Mouse (Mus musculus): ENCODE data around the gene Mpg. TPM values are rescaled to one million over a fixed set of nuclear protein-coding genes. Genes with fewer than 3 reads are reported as not detected.

The Mpg gene
- polyA plus RNA-seq, 1 experiment from 2014 or later, result 36.2 TPM

- H3K9me3 ChIP-seq (ENCODE audit: control insufficient read depth, low read length), result no peaks in the 10 kb centered on the region
- no peak overlapping the region for H3K27ac ChIP-seq (ENCODE audit: low read depth)
- no peak overlapping the region for H3K9ac ChIP-seq (ENCODE audit: low read length)
- peaks cover 2% of the 10 kb centered on the region; the same call in 1 of the 2 replicates for H3K4me1 ChIP-seq (replicated peaks; ENCODE audit: control insufficient read depth, insufficient read depth, low read length)
- peak; percentile 47 for DNase-seq (ENCODE audit: low spot score)
- no peak overlapping the region for H3K4me3 ChIP-seq (ENCODE audit: low read depth, low read length)
- H3K4me2 ChIP-seq (ENCODE audit: low read length), result no peak overlapping the region
- peaks cover 51% of the 10 kb centered on the region for H3K36me3 ChIP-seq (ENCODE audit: control insufficient read depth, insufficient read depth, low read length)
- no peaks in the 10 kb centered on the region for H3K27me3 ChIP-seq (replicated peaks; ENCODE audit: control insufficient read depth, insufficient read depth, low read length)
- ATAC-seq (replicated peaks; ENCODE audit: low FRiP score, low TSS enrichment, low read depth), result no peak
These were observed 15.1 kb downstream of the Mpg start for GRCm38 (mm10) chr11:32241391-32241790.

GRCm38 (mm10) chr11:32242209-32242608 is 15.9 kb downstream of the Mpg start:
- DNase-seq (ENCODE audit: low spot score) (peak; percentile 43), ATAC-seq (replicated peaks; ENCODE audit: low FRiP score, low TSS enrichment, low read depth) (no peak)
- Histone ChIP-seq H3K27me3 (replicated peaks; ENCODE audit: control insufficient read depth, insufficient read depth, low read length) (no peaks in the 10 kb centered on the region), H3K36me3 (ENCODE audit: control insufficient read depth, insufficient read depth, low read length) (peaks cover 55% of the 10 kb centered on the region), H3K4me1 (replicated peaks; ENCODE audit: control insufficient read depth, insufficient read depth, low read length) (no peaks in the 10 kb centered on the region; the same call in 1 of the 2 replicates), H3K9me3 (ENCODE audit: control insufficient read depth, low read length) (no peaks in the 10 kb centered on the region), H3K4me2 (ENCODE audit: low read length) (no peak overlapping the region), H3K4me3 (ENCODE audit: low read depth, low read length) (no peak overlapping the region), H3K27ac (ENCODE audit: low read depth) (no peak overlapping the region), H3K9ac (ENCODE audit: low read length) (no peak overlapping the region)
- 87% methylated on average over 3 of the region's 3 CpGs for WGBS

- H3K4me2 ChIP-seq (ENCODE audit: low read length), result no peak overlapping the region
- H3K4me3 ChIP-seq (ENCODE audit: low read depth, low read length), result no peak overlapping the region
- H3K4me1 ChIP-seq (replicated peaks; ENCODE audit: control insufficient read depth, insufficient read depth, low read length), result no peaks in the 10 kb centered on the region; the same call in 1 of the 2 replicates
- H3K36me3 ChIP-seq (ENCODE audit: control insufficient read depth, insufficient read depth, low read length), result peaks cover 67% of the 10 kb centered on the region
- no peak for ATAC-seq (replicated peaks; ENCODE audit: low FRiP score, low TSS enrichment, low read depth)
- peak; percentile 39 for DNase-seq (ENCODE audit: low spot score)
- H3K27ac ChIP-seq (ENCODE audit: low read depth), result no peak overlapping the region
- H3K9ac ChIP-seq (ENCODE audit: low read length), result no peak overlapping the region
- 64% methylated on average over 7 of the region's 7 CpGs for WGBS
- no peaks in the 10 kb centered on the region for H3K9me3 ChIP-seq (ENCODE audit: control insufficient read depth, low read length)
- H3K27me3 ChIP-seq (replicated peaks; ENCODE audit: control insufficient read depth, insufficient read depth, low read length), result no peaks in the 10 kb centered on the region
These were observed 17.1 kb downstream of the Mpg start for GRCm38 (mm10) chr11:32243205-32243955.

GRCm38 (mm10) chr11:32244064-32244463 is 17.8 kb downstream of the Mpg start:
- peaks cover 65% of the 10 kb centered on the region for H3K36me3 ChIP-seq (ENCODE audit: control insufficient read depth, insufficient read depth, low read length)
- WGBS, result 83% methylated on average over 3 of the region's 3 CpGs
- no peak overlapping the region for H3K4me3 ChIP-seq (ENCODE audit: low read depth, low read length)
- H3K4me2 ChIP-seq (ENCODE audit: low read length), result no peak overlapping the region
- ATAC-seq (replicated peaks; ENCODE audit: low FRiP score, low TSS enrichment, low read depth) (no peak), DNase-seq (ENCODE audit: low spot score) (no peak)
- no peak overlapping the region for H3K27ac ChIP-seq (ENCODE audit: low read depth)
- no peaks in the 10 kb centered on the region for H3K27me3 ChIP-seq (replicated peaks; ENCODE audit: control insufficient read depth, insufficient read depth, low read length)
- H3K9ac ChIP-seq (ENCODE audit: low read length), result no peak overlapping the region
- H3K9me3 ChIP-seq (ENCODE audit: control insufficient read depth, low read length), result no peaks in the 10 kb centered on the region
- no peaks in the 10 kb centered on the region; the same call in 1 of the 2 replicates for H3K4me1 ChIP-seq (replicated peaks; ENCODE audit: control insufficient read depth, insufficient read depth, low read length)

GRCm38 (mm10) chr11:32244617-32245016 is 18.3 kb downstream of the Mpg start:
- Histone ChIP-seq H3K9me3 (ENCODE audit: control insufficient read depth, low read length) (no peaks in the 10 kb centered on the region), H3K4me1 (replicated peaks; ENCODE audit: control insufficient read depth, insufficient read depth, low read length) (no peaks in the 10 kb centered on the region; the same call in 1 of the 2 replicates), H3K4me3 (ENCODE audit: low read depth, low read length) (no peak overlapping the region), H3K9ac (ENCODE audit: low read length) (no peak overlapping the region), H3K27ac (ENCODE audit: low read depth) (no peak overlapping the region), H3K27me3 (replicated peaks; ENCODE audit: control insufficient read depth, insufficient read depth, low read length) (no peaks in the 10 kb centered on the region), H3K4me2 (ENCODE audit: low read length) (no peak overlapping the region), H3K36me3 (ENCODE audit: control insufficient read depth, insufficient read depth, low read length) (peaks cover 65% of the 10 kb centered on the region)
- ATAC-seq (replicated peaks; ENCODE audit: low FRiP score, low TSS enrichment, low read depth), result no peak
- 93% methylated on average over 1 of the region's 1 CpGs for WGBS
- DNase-seq (ENCODE audit: low spot score), result no peak

GRCm38 (mm10) chr11:32245614-32246013 is 19.3 kb downstream of the Mpg start:
- 90% methylated on average over 6 of the region's 6 CpGs for WGBS
- ATAC-seq (replicated peaks; ENCODE audit: low FRiP score, low TSS enrichment, low read depth) (no peak), DNase-seq (ENCODE audit: low spot score) (no peak)
- H3K9ac ChIP-seq (ENCODE audit: low read length), result no peak overlapping the region
- H3K27ac ChIP-seq (ENCODE audit: low read depth), result no peak overlapping the region
- no peak overlapping the region for H3K4me2 ChIP-seq (ENCODE audit: low read length)
- peaks cover 67% of the 10 kb centered on the region for H3K36me3 ChIP-seq (ENCODE audit: control insufficient read depth, insufficient read depth, low read length)
- H3K4me1 ChIP-seq (replicated peaks; ENCODE audit: control insufficient read depth, insufficient read depth, low read length), result no peaks in the 10 kb centered on the region; the same call in 1 of the 2 replicates
- H3K4me3 ChIP-seq (ENCODE audit: low read depth, low read length), result no peak overlapping the region
- no peaks in the 10 kb centered on the region for H3K9me3 ChIP-seq (ENCODE audit: control insufficient read depth, low read length)
- H3K27me3 ChIP-seq (replicated peaks; ENCODE audit: control insufficient read depth, insufficient read depth, low read length), result no peaks in the 10 kb centered on the region

- no peak for DNase-seq (ENCODE audit: low spot score)
- ATAC-seq (replicated peaks; ENCODE audit: low FRiP score, low TSS enrichment, low read depth), result 0 out of 2 replicates have a peak, but pooled peaks have one; percentile 18
- H3K27ac ChIP-seq (ENCODE audit: low read depth), result no peak overlapping the region
- H3K4me1 ChIP-seq (replicated peaks; ENCODE audit: control insufficient read depth, insufficient read depth, low read length), result no peaks in the 10 kb centered on the region; the same call in 1 of the 2 replicates
- H3K9me3 ChIP-seq (ENCODE audit: control insufficient read depth, low read length), result no peaks in the 10 kb centered on the region
- H3K4me2 ChIP-seq (ENCODE audit: low read length), result no peak overlapping the region
- no peak overlapping the region for H3K4me3 ChIP-seq (ENCODE audit: low read depth, low read length)
- peaks cover 60% of the 10 kb centered on the region for H3K36me3 ChIP-seq (ENCODE audit: control insufficient read depth, insufficient read depth, low read length)
- no peak overlapping the region for H3K9ac ChIP-seq (ENCODE audit: low read length)
- H3K27me3 ChIP-seq (replicated peaks; ENCODE audit: control insufficient read depth, insufficient read depth, low read length), result no peaks in the 10 kb centered on the region
These were observed 20.8 kb downstream of the Mpg start for GRCm38 (mm10) chr11:32247068-32247467.

GRCm38 (mm10) chr11:32248350-32248749 is 22.0 kb downstream of the Mpg start:
- WGBS, result 84% methylated on average over 3 of the region's 3 CpGs
- H3K36me3 ChIP-seq (ENCODE audit: control insufficient read depth, insufficient read depth, low read length), result peaks cover 69% of the 10 kb centered on the region

More at GRCm38 (mm10) chr11:32248350-32248749, 22.0 kb downstream of the Mpg start:
- H3K27ac ChIP-seq (ENCODE audit: low read depth), result no peak overlapping the region
- no peak overlapping the region for H3K9ac ChIP-seq (ENCODE audit: low read length)
- H3K4me1 ChIP-seq (replicated peaks; ENCODE audit: control insufficient read depth, insufficient read depth, low read length), result no peaks in the 10 kb centered on the region; the same call in 1 of the 2 replicates
- H3K4me3 ChIP-seq (ENCODE audit: low read depth, low read length), result no peak overlapping the region
- ATAC-seq (replicated peaks; ENCODE audit: low FRiP score, low TSS enrichment, low read depth), result no peak
- no peaks in the 10 kb centered on the region for H3K9me3 ChIP-seq (ENCODE audit: control insufficient read depth, low read length)
- H3K4me2 ChIP-seq (ENCODE audit: low read length), result no peak overlapping the region
- no peak for DNase-seq (ENCODE audit: low spot score)
- H3K27me3 ChIP-seq (replicated peaks; ENCODE audit: control insufficient read depth, insufficient read depth, low read length), result no peaks in the 10 kb centered on the region

All from intestine, embryonic 14.5 days (tissue).